9 mouse cellular contexts compared by ENCODE assay signal in genomic region chr13:81632720-81633415, GRCm38 (mm10). TPM values are rescaled to one million over a fixed set of nuclear protein-coding genes. Genes with fewer than 3 reads are reported as not detected.
A peak's percentile ranks its signal among the peaks of the same experiment; 100 is the strongest.
DNase-seq lines count a peak whose midpoint lies in the region; ATAC-seq and TF ChIP-seq lines count a peak whose summit lies in the region.
"Had no signal": no experiment of that assay in that cellular context is flagged by ENCODE, and none has a peak within 500 bp of the region (broad histone marks: within the 10 kb centered on the region; RNA-seq: fewer than 3 reads in every experiment).

Gene Adgrv1, minus strand, starts transcription at chr13:81633154.

- H3K4me1 ChIP-seq in ES-Bruce4 (ENCODE audit: control insufficient read depth, insufficient read depth, low read length): peaks cover 2% of the 10 kb centered on the region
- H3K4me1 ChIP-seq in forebrain, embryonic 12.5 days: peaks cover 37% of the 10 kb centered on the region
- H3K4me1 ChIP-seq in olfactory bulb, adult 2 months (ENCODE audit: control insufficient read depth, insufficient read depth, low read length): peaks cover 7% of the 10 kb centered on the region

- H3K36me3 ChIP-seq in ES-Bruce4 (ENCODE audit: control insufficient read depth, insufficient read depth, low read length, poor library complexity, severe bottlenecking): peaks cover 2% of the 10 kb centered on the region; the same call in 1 of the 2 replicates
- H3K36me3 ChIP-seq in forebrain, embryonic 12.5 days (replicated peaks): no peaks in the 10 kb centered on the region

- TF ChIP-seq POLR2A in ES-Bruce4 (IDR thresholded peaks at IDR 0.05; ENCODE audit: insufficient read depth, low read length): peak; percentile 75
- no peak for TF ChIP-seq POLR2A in olfactory bulb, adult 2 months (IDR thresholded peaks at IDR 0.05; ENCODE audit: insufficient read depth, low read depth, low read length)

- peak within 1 kb of the TSS; percentile 68 for H3K4me2 ChIP-seq in forebrain, embryonic 12.5 days

- H3K4me3 ChIP-seq in ES-Bruce4 (ENCODE audit: low read depth, low read length): peak within 1 kb of the TSS; percentile 77
- peak within 1 kb of the TSS; percentile 73 for H3K4me3 ChIP-seq in forebrain, embryonic 12.5 days (replicated peaks)
- peak within 1 kb of the TSS; percentile 62 for H3K4me3 ChIP-seq in layer of hippocampus, adult 2 months
- peak within 1 kb of the TSS; percentile 50 for H3K4me3 ChIP-seq in olfactory bulb, adult 2 months (ENCODE audit: insufficient read depth, low read depth, low read length)
- H3K4me3 ChIP-seq: myocyte had no signal

- intact Hi-C loops in heart, postnatal 36 days (cut with DNase I): no loop called here

- H3K9ac ChIP-seq in ES-Bruce4 (ENCODE audit: low read depth, poor library complexity, severe bottlenecking): peak within 1 kb of the TSS; percentile 55
- H3K9ac ChIP-seq in forebrain, embryonic 12.5 days: peak within 1 kb of the TSS; percentile 75

- ATAC-seq in forebrain, embryonic 12.5 days (ENCODE audit: low FRiP score): peak; percentile 97
- no peak for ATAC-seq in inflammation-experienced regulatory T-cells, adult 6 months

- 1% methylated on average over 42 of the region's 42 CpGs for WGBS in forebrain, embryonic 12.5 days
- WGBS in olfactory bulb, adult 2 months: 2% methylated on average over 42 of the region's 42 CpGs

- no peaks in the 10 kb centered on the region for H3K9me3 ChIP-seq in ES-Bruce4 (replicated peaks; ENCODE audit: control insufficient read depth, insufficient read depth, low read length, poor library complexity, severe bottlenecking)
- no peaks in the 10 kb centered on the region for H3K9me3 ChIP-seq in forebrain, embryonic 12.5 days

- DNase-seq in cerebellum, adult 11 months: peak; percentile 72
- DNase-seq in heart, postnatal 36 days: peak; percentile 7 to 12
- peak; percentile 49 to 57 for DNase-seq in layer of hippocampus, adult 2 months (ENCODE audit: low spot score in 2 of 2)
- peak; percentile 72 to 80 for DNase-seq in lung, adult 18-20 months

- TF ChIP-seq CTCF in ES-Bruce4 (IDR thresholded peaks at IDR 0.05; ENCODE audit: low read depth, low read length): no peak
- no peak for TF ChIP-seq CTCF in layer of hippocampus, adult 2 months (conservative IDR thresholded peaks at IDR 0.05)
- no peak for TF ChIP-seq CTCF in olfactory bulb, adult 2 months (IDR thresholded peaks at IDR 0.05; ENCODE audit: insufficient read depth, low read depth, low read length)

- H3K27ac ChIP-seq in ES-Bruce4 (ENCODE audit: insufficient read depth, low read length): no peak within 1 kb of the TSS
- peak within 1 kb of the TSS; percentile 74 for H3K27ac ChIP-seq in forebrain, embryonic 12.5 days
- no peak within 1 kb of the TSS for H3K27ac ChIP-seq in layer of hippocampus, adult 2 months
- H3K27ac ChIP-seq in olfactory bulb, adult 2 months (ENCODE audit: insufficient read depth, low read depth, low read length): no peak within 1 kb of the TSS

- 0 out of 2 replicates have a peak, but pooled peaks have one; percentile 31 for TF ChIP-seq EP300 in ES-Bruce4 (IDR thresholded peaks at IDR 0.05; ENCODE audit: insufficient read depth, low read depth, low read length)

- H3K27me3 ChIP-seq in ES-Bruce4 (ENCODE audit: control insufficient read depth, insufficient read depth, low read length, poor library complexity, severe bottlenecking): no peaks in the 10 kb centered on the region
- no peaks in the 10 kb centered on the region for H3K27me3 ChIP-seq in forebrain, embryonic 12.5 days

RNA-seq across cellular contexts. Expression of gene Adgrv1, which starts in this region (rescaled TPM):
- 11.3 and 14.2 TPM in 2 replicates for polyA plus RNA-seq in ES-Bruce4 (2011; ENCODE audit: insufficient read depth, insufficient read length, low read depth, missing spikeins)
- polyA plus RNA-seq in forebrain, embryonic 12.5 days (2016; fragmentation: Nextera tagmentation; extraction: Ambion mirVana): 44.5 and 44.7 TPM in 2 replicates
- under 1 TPM in 1 of 2 experiments, not detected in 1; 0.42 TPM for total RNA-seq in heart, postnatal 36 days (2021)
- 1 to 10 TPM; 2.4 to 3.0 TPM for total RNA-seq in layer of hippocampus, adult 2 months (2021)
- polyA plus RNA-seq in olfactory bulb, adult 2 months (2012; ENCODE audit: insufficient read depth, insufficient read length, low replicate concordance, missing spikeins): not detected in 2 replicates
- polyA plus RNA-seq in inflammation-experienced regulatory T-cells, adult 6 months (2017; shearing (Covaris generic)): under 1 TPM; 0.24 to 0.54 (median 0.31) TPM

Comparison
In these comparisons a context has a peak if more than half of its experiments do, and no peak if none do; other contexts are left out.
1. Peak in DNase-seq in heart, postnatal 36 days; RNA of the gene not detected or under 1 TPM.
2. DNase-seq: peak in every context shown above with its lines; median percentile 76 in lung, adult 18-20 months; 72 in cerebellum, adult 11 months; 53 in layer of hippocampus, adult 2 months; 10 in heart, postnatal 36 days.